Mouse (Mus musculus): Measurements from ENCODE around the gene Sidt1.

- TF ChIP-seq CTCF (IDR thresholded peaks at IDR 0.05; ENCODE audit: borderline replicate concordance, extremely low read depth, insufficient read depth, insufficient read length): no peak
- TF ChIP-seq POLR2A (IDR thresholded peaks at IDR 0.05; ENCODE audit: borderline replicate concordance, extremely low read depth, insufficient read depth, insufficient read length, poor library complexity, severe bottlenecking): no peak
Measured at GRCm38 (mm10) chr16:44277212-44277611, 55.8 kb downstream of the Sidt1 start.
